In genomic region chr8:46470091-46470791, GRCm38 (mm10) we compare ENCODE assay signal across 8 mouse cellular contexts. TPM values are rescaled to one million over a fixed set of nuclear protein-coding genes. Genes with fewer than 3 reads are reported as not detected.
DNase-seq lines count a peak whose midpoint lies in the region; ATAC-seq and TF ChIP-seq lines count a peak whose summit lies in the region.

No protein-coding gene starts in this region.

- H3K4me2 ChIP-seq in intestine, embryonic 14.5 days (ENCODE audit: low read length) = peak overlapping the region; percentile 89; the same call in 1 of the 2 replicates
- peak overlapping the region; percentile 95 for H3K4me2 ChIP-seq in midbrain, embryonic 12.5 days (replicated peaks)

- H3K9me3 ChIP-seq in ES-E14 (ENCODE audit: control insufficient read depth, insufficient read depth, low read depth, low read length) = no peaks in the 10 kb centered on the region
- no peaks in the 10 kb centered on the region for H3K9me3 ChIP-seq in intestine, embryonic 14.5 days (ENCODE audit: control insufficient read depth, low read length)
- H3K9me3 ChIP-seq in midbrain, embryonic 12.5 days = no peaks in the 10 kb centered on the region

- in situ Hi-C loops in ES-E14 (cut with MboI; ENCODE audit: low sequenced_read_pairs in 2 of 2, unreplicated experiment in 2 of 2) = no loop called here

- intact Hi-C loops in heart, postnatal 36 days (cut with DNase I) = loop anchor here (2.0 to 5.0 kb wide), 3 partner anchors 43 to 147 kb away; partner anchors contain the start of genes Casp3 and Primpol

- no peak overlapping the region for H3K4me3 ChIP-seq in ES-E14 (ENCODE audit: insufficient read depth in 1 of 2, low read depth in 1 of 2, low read length in 2 of 2, poor library complexity in 1 of 2, severe bottlenecking in 1 of 2)
- H3K4me3 ChIP-seq in intestine, embryonic 14.5 days (ENCODE audit: low read depth, low read length) = peak overlapping the region; percentile 73
- peak overlapping the region; percentile 86 for H3K4me3 ChIP-seq in midbrain, embryonic 12.5 days

- WGBS in intestine, embryonic 14.5 days = 40% methylated on average over 15 of the region's 15 CpGs
- WGBS in midbrain, embryonic 12.5 days = 43% methylated on average over 15 of the region's 15 CpGs

- DNase-seq in heart, adult 18-20 months = peak; percentile 55 to 60
- no peak for DNase-seq in heart, postnatal 36 days
- DNase-seq in ES-E14 (ENCODE audit: low read depth, low spot score) = peak; percentile 99
- peak; percentile 97 for DNase-seq in fat pad, adult 2 months (ENCODE audit: extremely low read depth, low read depth, low spot score)
- no peak for DNase-seq in intestine, embryonic 14.5 days (ENCODE audit: low spot score)
- DNase-seq in frontal cortex, postnatal 25 days (ENCODE audit: low spot score in 2 of 2) = no peak
- DNase-seq in embryo, embryonic 9.5 days (ENCODE audit: extremely low spot score) = no peak

- no peaks in the 10 kb centered on the region for H3K36me3 ChIP-seq in ES-E14 (ENCODE audit: control insufficient read depth, insufficient read depth, low read length, poor library complexity, severe bottlenecking)
- H3K36me3 ChIP-seq in intestine, embryonic 14.5 days (ENCODE audit: control insufficient read depth, insufficient read depth, low read length) = no peaks in the 10 kb centered on the region
- no peaks in the 10 kb centered on the region for H3K36me3 ChIP-seq in midbrain, embryonic 12.5 days

- no peak overlapping the region for H3K27ac ChIP-seq in ES-E14 (ENCODE audit: insufficient read depth, low read depth, low read length, poor library complexity, severe bottlenecking)
- no peak overlapping the region for H3K27ac ChIP-seq in intestine, embryonic 14.5 days (ENCODE audit: low read depth)
- H3K27ac ChIP-seq in midbrain, embryonic 12.5 days (replicated peaks) = no peak overlapping the region; the same call in 1 of the 2 replicates

- peaks cover 0 to 5% of the 10 kb centered on the region in 2 experiments; a peak in 2 of 4 replicates for H3K4me1 ChIP-seq in ES-E14 (ENCODE audit: control insufficient read depth in 2 of 2, insufficient read depth in 2 of 2, low read length in 2 of 2, poor library complexity in 1 of 2)
- 0 out of 2 replicates have a peak, but pooled peaks cover 3% of the 10 kb centered on the region for H3K4me1 ChIP-seq in intestine, embryonic 14.5 days (replicated peaks; ENCODE audit: control insufficient read depth, insufficient read depth, low read length)
- no peaks in the 10 kb centered on the region; the same call in 1 of the 2 replicates for H3K4me1 ChIP-seq in midbrain, embryonic 12.5 days

- H3K9ac ChIP-seq in ES-E14 (ENCODE audit: insufficient read depth, low read depth, low read length, poor library complexity, severe bottlenecking) = no peak overlapping the region
- H3K9ac ChIP-seq in intestine, embryonic 14.5 days (ENCODE audit: low read length) = no peak overlapping the region
- H3K9ac ChIP-seq in midbrain, embryonic 12.5 days (replicated peaks) = no peak overlapping the region

- H3K27me3 ChIP-seq in intestine, embryonic 14.5 days (replicated peaks; ENCODE audit: control insufficient read depth, insufficient read depth, low read length) = no peaks in the 10 kb centered on the region
- H3K27me3 ChIP-seq in midbrain, embryonic 12.5 days = peaks cover 12% of the 10 kb centered on the region

- no peak for ATAC-seq in intestine, embryonic 14.5 days (replicated peaks; ENCODE audit: low FRiP score, low TSS enrichment, low read depth)
- ATAC-seq in midbrain, embryonic 12.5 days (ENCODE audit: low FRiP score, low read depth) = peak; percentile 47

TF ChIP-seq in ES-E14, 5 proteins besides CTCF, POLR2A, EP300 and RAD21:
- TF ChIP-seq MAFK (IDR thresholded peaks at IDR 0.05; ENCODE audit: insufficient read depth, low read depth, low read length) = 0 out of 2 replicates have a peak, but pooled peaks have one; percentile 31
- TF ChIP-seq ZNF384 (IDR thresholded peaks at IDR 0.05; ENCODE audit: low read depth, low read length) = no peak
- TF ChIP-seq HCFC1 (IDR thresholded peaks at IDR 0.05; ENCODE audit: borderline replicate concordance, insufficient read depth, low read length) = no peak
- TF ChIP-seq ZC3H11A (IDR thresholded peaks at IDR 0.05; ENCODE audit: borderline replicate concordance, low read depth, low read length) = no peak
- TF ChIP-seq CHD2 (IDR thresholded peaks at IDR 0.05; ENCODE audit: low read depth, low read length) = no peak

RNA-seq across cellular contexts. Expression of gene Acsl1, which starts 0.6 kb away (rescaled TPM):
- total RNA-seq in heart, adult 18-20 months (2021) = 100 to 1,000 TPM; 940 to 953 TPM
- total RNA-seq in heart, postnatal 36 days (2021) = 1,000 to 10,000 TPM in 1 of 2 experiments, 100 to 1,000 TPM in 1; 996 to 1,034 TPM
- total RNA-seq in ES-E14 (2012; rRNA removed) = 17.4 and 24.2 TPM in 2 replicates
- polyA plus RNA-seq in intestine, embryonic 14.5 days (2014; fragmentation: Nextera tagmentation; extraction: Ambion mirVana) = 24.8 and 25.2 TPM in 2 replicates
- 7.8 and 8.9 TPM in 2 replicates for polyA plus RNA-seq in midbrain, embryonic 12.5 days (2016; fragmentation: Nextera tagmentation; extraction: Ambion mirVana)

Comparison
In these comparisons a context has a peak if more than half of its experiments do, and no peak if none do; other contexts are left out.
1. DNase-seq: peak in heart, adult 18-20 months (2 of 2), ES-E14 (single experiment) and fat pad, adult 2 months (single experiment); none in heart, postnatal 36 days (0 of 2), intestine, embryonic 14.5 days (single experiment), frontal cortex, postnatal 25 days (0 of 2) and embryo, embryonic 9.5 days (single experiment).
2. H3K4me3 ChIP-seq: peak in intestine, embryonic 14.5 days (single experiment) and midbrain, embryonic 12.5 days (single experiment); none in ES-E14 (0 of 2).
3. RNA of gene Acsl1, which starts 0.6 kb away (total RNA-seq): 996 to 1,034 TPM in heart, postnatal 36 days and 940 to 953 TPM in heart, adult 18-20 months; 17.4 to 24.2 TPM in ES-E14; every median in the first group is over 10 times any median in the second.